Mouse (Mus musculus) G1E (cell line): Measurements from ENCODE around the gene Faf1.

Experiments
- CTCF ChIP-seq: IDR thresholded peaks from 2 replicates; pipeline ENCODE4 v1.5.1; 2012; ENCODE audit warnings: low read depth, low read length, inconsistent platforms, mixed read lengths
- GATA1 ChIP-seq: IDR thresholded peaks from 2 replicates; pipeline ENCODE4 v1.6.1; 2012; ENCODE audit warnings: borderline replicate concordance, low read length, inconsistent platforms, mixed read lengths
- GATA2 ChIP-seq: IDR thresholded peaks from 2 replicates; pipeline ENCODE4 v1.6.1; 2012; ENCODE audit warnings: low read depth, low read length, inconsistent platforms, borderline replicate concordance
- POLR2AphosphoS5 ChIP-seq: IDR thresholded peaks from 2 replicates; pipeline ENCODE4 v1.6.1; 2012; ENCODE audit warnings: low read depth, low read length, inconsistent platforms; ENCODE audit not compliant: insufficient replicate concordance

DNA sequence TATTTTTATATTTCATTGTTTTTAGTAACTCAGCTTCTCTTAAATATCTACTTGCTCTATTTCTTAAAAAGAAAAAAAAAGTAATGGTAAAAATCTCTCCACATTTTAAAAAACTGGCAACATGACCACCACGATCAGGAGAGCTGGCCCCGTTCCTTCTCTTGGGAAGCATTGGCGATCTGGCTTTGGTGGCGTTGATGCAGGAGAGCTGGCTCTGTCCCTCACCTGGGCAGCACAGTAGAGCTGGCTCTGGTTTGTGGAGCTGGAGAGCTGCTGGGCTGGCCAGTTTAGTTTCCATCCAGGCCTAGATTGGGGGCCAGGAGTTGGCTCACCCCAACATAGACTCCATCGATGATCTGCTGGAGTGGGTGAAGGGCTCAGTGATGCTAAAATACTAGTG, 42.9 kb downstream of the Faf1 start:
- TF ChIP-seq POLR2AphosphoS5: no peak
- TF ChIP-seq CTCF: no peak
- TF ChIP-seq GATA2: no peak
- TF ChIP-seq GATA1: no peak
